Mouse (Mus musculus): Measurements from ENCODE around the gene Cyp2r1.
"Not testable (repeated sequence)": the region's sequence is repeated elsewhere in the genome, so short reads cannot be mapped to it uniquely, and the experiment has no call there.

Gene Cyp2r1

DNA sequence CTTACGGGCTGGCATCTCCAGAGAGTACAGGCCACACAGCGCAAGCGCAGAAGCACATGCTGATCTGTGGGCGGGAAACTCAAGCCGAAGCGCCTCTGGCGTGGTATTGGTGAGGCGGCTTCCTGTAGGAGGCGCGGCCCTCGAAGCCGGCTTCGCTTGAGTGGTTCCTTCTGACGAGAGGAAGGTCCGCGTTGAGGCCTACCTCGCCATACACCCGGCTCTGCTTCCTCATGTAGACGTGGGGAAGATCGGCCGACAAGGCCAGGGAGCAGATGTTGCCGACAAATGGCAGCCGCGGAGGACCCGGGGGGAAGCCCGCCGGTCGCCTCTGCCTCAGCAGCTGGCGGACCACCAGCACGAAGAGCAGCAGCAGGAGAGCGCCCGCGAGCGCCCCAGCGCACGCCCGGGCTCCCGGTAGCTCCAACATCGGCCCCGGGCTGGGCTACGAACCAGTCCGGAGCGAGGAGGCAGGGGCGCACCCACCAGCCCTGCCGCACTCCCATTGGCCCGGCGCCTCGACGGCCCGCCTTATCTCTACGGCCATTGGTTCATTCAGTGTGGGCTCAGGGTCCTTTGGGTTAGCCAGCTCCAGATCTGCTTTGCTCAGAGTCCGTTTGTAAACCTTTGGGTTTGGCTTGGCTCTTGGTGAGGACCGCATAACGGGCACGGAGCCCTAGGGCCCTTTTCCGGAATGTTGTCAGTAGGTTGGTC lies at the start of gene Cyp2r1:
Gene Cyp2r1, minus strand, starts transcription at position 442 of the 711 bp plus-strand sequence.
- DNase-seq: peak; percentile 94

DNA sequence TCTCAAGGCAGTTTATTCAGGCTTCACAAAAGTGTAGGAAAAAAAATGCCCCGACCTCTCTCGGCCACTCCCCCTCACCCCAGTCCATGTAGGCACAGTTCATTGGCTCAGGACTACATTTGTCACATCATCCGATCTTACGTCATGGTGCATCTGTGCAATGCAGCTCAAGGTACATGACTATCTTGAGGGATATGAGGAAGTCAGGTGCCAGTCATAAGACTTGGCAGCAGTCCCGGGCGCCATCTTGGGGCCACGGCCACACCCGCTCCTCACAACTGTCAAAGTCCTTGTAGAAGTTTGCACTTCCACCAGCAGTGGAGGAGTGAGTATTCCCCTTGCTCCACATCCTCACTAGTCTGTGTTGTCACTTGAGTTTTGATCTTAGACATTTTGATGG lies 31.6 kb upstream of the Cyp2r1 start:
- not testable (repeated sequence) for DNase-seq

DNA sequence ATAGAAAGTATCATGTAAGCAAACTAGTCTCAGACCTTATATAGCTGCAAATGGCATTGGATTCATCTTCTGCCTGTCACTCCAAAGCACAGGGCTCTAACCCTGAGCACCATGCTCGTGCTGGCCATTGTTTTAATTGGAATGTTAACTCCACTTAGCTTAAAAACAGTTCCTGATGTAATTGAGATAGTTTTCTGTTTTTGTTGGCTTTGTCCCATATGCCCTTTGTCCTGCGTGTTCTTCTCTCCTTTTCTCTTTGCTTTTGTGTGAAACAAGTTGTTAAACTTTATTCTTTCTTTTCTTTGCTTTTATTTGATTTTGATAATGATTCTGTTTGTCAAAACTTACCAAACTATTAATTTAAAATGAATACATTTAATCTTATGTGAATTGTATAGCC lies 19.7 kb upstream of the Cyp2r1 start:
- DNase-seq: no peak

DNA sequence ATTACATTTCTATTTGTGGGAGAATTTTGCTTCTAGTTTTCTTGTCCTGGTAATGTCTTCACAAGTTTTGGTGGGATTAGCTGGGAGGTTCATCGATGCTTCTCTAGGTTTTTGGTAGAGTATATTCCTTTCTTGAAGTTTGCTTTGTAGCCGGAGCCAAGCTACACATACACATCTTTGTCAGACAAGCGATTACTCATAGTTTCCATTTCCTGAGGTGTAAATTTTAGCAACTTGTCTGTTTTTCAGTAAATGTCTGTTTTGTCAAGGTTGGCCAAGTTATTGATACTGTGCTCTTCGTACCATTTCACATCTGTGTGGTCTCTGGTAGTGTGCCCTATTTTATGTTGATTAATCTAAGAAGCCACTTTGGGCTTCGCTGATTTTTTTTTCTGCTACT lies 18.4 kb upstream of the Cyp2r1 start:
- DNase-seq: no peak

DNA sequence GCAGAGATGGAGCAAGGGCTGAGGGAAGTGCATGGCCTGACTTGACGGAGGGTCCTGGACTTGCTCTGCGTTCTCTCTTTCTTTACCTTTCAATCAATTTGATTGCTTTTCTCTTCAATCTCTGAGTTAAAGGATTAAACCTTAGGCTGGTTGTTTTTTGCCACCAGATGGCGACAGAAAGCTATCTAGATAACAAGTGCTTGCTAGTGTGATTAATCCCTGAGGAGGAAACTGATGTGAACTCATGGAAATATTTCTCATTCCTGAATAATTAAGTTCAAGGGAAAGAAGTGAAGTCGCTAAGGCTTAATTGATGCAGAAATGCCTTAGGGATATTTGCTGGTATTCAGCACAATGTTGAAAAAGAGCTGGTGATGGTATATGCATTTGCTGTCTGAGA lies 17.7 kb upstream of the Cyp2r1 start:
- peak; percentile 61 for DNase-seq

DNA sequence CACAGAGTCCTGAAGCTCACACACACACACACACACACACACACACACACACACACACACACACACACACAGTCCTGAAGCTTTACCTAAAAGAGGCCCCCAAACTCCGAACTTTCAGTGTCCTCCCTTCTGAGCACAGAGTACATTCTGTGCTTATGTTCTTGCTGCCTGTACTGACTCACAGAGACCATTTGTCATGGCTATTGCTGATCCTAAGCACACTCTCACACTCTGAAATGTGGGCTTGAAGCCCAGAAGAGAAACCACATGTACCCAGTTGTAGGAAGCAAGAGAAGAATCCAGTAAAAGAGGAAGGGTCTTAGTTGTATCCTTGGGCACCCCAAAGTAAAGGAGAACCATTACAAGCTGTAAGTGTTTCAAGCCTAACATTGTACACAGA lies 14.9 kb upstream of the Cyp2r1 start:
- DNase-seq: no peak

DNA sequence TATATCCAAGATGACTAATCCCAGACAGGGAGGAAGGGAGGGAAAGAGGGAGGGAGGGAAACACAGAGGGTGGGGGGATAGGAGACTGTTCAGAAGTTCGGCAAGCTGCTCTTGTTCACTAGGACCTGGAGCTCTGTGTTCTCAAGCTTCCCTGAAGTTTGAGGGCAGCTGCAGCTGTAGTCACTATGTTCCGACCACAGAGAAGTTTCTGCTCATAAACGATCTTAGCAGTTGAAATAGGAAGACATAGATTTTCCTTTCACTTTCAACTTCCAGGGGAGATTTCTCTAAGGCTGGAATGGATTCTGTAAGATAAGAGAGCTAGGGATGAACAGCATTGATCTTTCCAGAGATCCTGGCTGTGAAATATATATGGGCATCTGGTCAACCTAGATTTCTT lies 14.2 kb upstream of the Cyp2r1 start:
- no peak for DNase-seq

DNA sequence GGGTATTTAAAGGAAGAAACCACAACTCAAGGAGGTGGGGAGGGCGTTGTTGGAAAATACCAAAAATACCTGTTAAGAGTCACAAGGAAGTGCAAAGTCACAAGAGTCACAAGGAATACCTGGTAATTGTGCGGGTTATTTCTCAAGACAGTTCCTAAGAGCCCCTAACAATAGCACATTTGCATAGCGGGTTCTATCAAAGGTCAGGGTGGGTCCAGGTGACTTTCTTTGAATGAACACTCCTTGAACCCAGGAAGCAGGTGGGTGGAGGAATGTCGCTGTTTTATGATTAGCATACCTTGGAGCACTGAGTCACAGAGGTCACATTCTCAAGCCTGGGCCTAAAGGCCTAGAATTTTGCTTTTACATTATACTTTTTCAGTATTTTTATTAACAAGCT lies 11.1 kb upstream of the Cyp2r1 start:
- not testable (repeated sequence) for DNase-seq

DNA sequence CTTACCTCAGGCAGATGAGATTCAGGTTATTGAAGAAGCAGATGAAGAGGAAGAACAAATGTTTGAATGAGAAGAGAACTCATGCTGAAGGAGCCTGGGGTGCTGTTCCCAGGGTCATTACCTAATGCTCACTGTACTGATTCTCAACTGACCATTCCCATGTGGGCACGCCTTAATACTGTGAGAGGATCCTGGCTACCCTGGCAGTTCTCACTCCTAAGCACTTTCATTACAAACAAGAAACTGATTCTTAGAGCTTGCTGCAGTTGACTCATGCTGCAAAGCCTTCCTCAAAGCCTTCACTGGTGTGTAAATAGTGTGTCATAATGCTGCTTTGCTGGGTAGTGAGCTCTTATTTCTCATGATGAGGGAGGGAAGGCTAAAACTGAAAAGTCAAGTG lies 26.6 kb downstream of the Cyp2r1 start:
- no peak for DNase-seq

DNA sequence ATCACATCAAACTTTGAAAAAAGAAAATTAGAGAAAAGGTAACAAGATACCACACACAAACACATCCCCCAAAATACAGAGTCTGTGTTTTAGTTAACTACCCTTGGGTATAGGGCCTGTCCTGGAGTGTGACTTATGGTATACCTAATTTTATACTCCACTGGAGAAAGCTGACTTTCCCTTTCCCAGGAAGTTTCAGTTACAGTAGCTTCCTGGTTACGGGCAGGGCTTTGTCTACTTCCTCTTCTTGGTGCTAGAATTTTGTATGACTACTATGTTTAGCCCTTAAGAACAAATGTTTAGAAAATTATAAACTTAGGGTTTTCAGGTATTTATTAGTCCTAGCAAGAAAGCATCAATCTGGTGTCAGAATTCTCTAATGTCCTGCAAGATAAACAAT lies 36.5 kb downstream of the Cyp2r1 start:
- no peak for DNase-seq

DNA sequence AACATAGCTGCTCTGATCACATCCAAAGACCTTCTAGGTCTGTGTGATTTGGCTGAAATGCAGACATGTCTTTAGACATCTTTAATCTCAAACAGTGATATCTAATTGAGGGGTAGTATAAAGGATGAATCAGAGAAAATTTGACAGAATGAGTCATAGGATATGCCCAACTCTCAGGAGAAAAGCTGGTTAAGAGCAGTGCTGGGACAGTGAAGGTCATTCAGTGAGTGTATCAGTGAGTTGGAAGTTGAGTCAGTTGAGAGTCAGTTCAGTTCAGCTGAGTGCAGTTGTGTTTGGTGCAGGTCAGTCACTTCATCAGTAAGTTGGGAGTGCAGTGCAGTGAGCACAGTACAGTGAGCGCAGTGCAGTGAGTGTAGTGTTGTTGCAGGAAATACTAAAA lies 42.6 kb downstream of the Cyp2r1 start:
- DNase-seq: no peak

DNA sequence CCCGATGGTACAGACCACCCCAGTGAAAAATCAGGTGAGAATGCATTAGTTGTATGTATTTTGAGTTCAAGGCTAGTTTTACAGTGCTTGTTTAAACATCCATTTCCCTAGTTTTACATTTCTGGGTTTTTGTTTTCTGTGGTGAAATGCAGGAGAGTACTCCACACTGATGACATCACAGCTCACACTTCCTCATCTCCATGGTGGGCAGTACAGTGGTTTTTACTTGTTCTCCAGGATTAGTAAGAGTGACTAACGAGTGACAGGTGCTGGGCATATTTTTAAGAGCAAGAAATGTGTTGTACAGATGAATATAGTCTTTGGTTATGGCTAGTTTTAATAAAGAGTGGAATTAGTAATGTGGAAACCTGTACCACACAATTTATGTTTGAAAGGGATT lies 53.9 kb downstream of the Cyp2r1 start:
- DNase-seq: no peak
